Mouse (Mus musculus): Measurements from ENCODE around the gene Krtap29-1.

The Krtap29-1 gene

GRCm38 (mm10) chr11:99937751-99938264 is 41.0 kb downstream of the Krtap29-1 start:
- no peak for DNase-seq

GRCm38 (mm10) chr11:99935991-99936390 is 42.9 kb downstream of the Krtap29-1 start, which contains the start of gene Krtap31-2:
TSS of gene Krtap31-2 (plus strand) at chr11:99936291.
- DNase-seq = no peak

All from kidney, postnatal 4 days (tissue).